Mouse (Mus musculus) heart, adult 9 months (tissue): ENCODE results near the gene Socs7.
"Not testable (repeated sequence)": the region's sequence is repeated elsewhere in the genome, so short reads cannot be mapped to it uniquely, and the experiment has no call there.

Experiments
- DNase-seq, 2 experiments: peaks; one replicate each; pipeline ENCODE4 v3.0.0; 2022; ENCODE audit warnings: low spot score in 2 of 2

Gene Socs7

GRCm38 (mm10) chr11:97361948-97362648 is at the start of gene Socs7:
Socs7 (plus strand) TSS chr11:97362551.
- peak; percentile 92 to 93 for DNase-seq

DNA sequence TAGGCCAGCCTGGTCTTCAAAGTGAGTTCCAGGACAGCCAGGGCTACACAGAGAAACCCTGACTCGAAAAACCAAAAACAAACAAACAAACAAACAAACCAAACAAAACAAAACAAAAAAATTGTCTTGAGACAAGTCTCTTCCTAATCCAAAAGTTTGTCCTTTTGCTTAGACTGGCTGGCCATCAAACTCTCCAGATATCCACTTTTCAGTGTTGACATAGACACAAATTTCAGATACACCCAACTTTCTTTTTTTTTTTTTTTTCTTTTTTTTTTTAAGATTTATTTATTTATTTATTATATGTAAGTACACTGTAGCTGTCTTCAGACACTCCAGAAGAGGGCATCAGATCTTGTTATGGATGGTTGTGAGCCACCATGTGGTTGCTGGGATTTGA is 49.5 kb upstream of the Socs7 start:
- DNase-seq = not testable (repeated sequence)

DNA sequence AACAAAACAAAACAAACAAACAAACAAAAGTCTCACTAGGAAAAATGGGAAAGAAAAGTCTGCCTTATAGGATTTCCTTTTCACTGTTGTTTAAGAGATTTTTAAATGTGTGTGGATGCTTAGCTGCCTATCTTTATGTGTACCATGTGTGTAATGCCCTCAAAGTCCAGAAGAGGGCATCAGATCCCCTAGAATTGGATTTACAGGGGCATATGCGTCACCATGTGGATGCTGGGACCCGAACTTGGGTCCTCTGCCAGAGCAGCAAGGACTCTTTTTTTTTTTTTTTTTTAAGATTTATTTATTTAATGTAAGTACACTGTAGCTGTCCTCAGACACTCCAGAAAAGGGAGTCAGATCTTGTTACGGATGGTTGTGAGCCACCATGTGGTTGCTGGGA is 48.2 kb upstream of the Socs7 start:
- no peak for DNase-seq

GRCm38 (mm10) chr11:97314751-97315503 is 47.4 kb upstream of the Socs7 start:
- no peak for DNase-seq

- DNase-seq = peak; percentile 99 to 100
Measured at GRCm38 (mm10) chr11:97315504-97316503, 46.5 kb upstream of the Socs7 start, which contains the start of gene Mrpl45. Mrpl45 (plus strand) TSS chr11:97315716.

DNA sequence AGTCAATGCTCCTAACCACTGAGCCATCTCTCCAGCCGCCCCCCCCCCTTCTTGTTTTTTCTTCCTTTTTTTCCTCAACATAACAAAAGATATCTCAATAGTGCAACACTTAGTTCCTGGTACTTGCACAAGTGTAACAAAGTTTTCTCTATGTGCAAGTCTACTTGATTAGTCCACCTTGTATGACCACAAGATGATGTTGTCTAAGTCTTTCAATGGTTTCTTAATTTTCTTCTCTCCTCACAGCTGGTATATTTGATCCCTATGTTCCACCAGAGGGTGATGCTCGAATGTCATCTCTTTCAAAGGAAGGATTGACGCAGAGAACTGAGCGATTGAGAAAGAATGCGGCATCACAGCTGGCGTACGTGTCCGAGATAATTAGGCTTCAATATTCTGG is 41.2 kb upstream of the Socs7 start:
- DNase-seq = no peak

DNA sequence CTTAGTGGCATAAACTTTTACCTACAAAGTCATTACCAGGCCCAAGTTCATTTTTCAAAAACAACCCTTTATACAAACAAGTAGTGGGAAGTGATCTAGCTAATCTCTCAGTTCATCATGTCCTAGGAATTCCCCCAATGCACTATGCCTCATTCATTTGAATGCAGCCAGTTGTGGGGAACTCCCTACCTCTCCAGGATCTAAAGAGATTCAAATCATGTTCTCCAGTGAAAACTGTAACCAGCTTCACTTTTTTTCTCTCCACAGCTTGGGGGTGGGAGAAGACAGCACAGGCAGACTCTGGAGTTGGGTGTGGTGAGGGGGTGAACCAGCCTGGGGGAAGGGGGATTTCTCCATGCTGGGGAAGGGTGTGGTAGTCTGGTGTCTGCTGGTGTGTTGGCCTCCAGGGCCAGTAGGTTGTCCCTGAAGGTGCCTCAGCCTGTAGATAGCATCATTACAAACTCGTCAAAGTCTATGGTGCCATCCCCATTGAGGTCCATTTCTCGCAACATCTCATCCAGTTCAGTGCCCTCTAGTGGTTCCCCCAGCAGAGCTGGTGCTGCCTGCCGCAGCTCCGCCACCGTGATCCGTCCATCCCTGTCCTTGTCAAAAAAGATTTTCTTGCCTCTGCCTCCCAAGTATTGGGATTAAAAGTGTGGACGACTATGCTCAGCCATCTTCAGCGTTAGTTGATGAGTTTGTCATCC is 40.3 kb upstream of the Socs7 start:
- DNase-seq = not testable (repeated sequence)

GRCm38 (mm10) chr11:97325224-97325623 is 37.1 kb upstream of the Socs7 start:
- no peak for DNase-seq

DNA sequence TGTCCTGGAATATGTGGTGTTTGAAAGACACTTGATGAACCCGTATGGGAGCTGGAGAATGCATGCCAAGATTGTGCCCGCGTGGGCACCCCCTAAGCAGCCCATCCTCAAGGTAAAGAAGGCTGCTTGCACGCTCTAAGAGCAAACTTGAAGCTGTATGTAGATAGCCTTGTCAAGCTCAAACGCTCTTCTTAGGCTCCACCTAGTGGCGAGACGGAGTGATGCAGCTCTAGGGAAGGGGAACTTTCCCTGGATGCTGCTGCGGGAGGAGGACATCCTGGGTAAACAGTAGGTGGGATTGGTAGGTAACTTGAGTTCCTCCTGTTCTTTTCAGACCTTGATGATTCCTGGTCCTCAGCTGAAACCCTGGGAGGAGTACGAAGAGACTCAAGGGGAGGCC is 34.2 kb upstream of the Socs7 start:
- DNase-seq = peak in 1 of 2 experiments; percentile 32

- no peak for DNase-seq
Measured at GRCm38 (mm10) chr11:97330315-97330714, 32.0 kb upstream of the Socs7 start.

- peak in 1 of 2 experiments; percentile 53 for DNase-seq
Measured at GRCm38 (mm10) chr11:97331231-97332190, 30.8 kb upstream of the Socs7 start.

DNA sequence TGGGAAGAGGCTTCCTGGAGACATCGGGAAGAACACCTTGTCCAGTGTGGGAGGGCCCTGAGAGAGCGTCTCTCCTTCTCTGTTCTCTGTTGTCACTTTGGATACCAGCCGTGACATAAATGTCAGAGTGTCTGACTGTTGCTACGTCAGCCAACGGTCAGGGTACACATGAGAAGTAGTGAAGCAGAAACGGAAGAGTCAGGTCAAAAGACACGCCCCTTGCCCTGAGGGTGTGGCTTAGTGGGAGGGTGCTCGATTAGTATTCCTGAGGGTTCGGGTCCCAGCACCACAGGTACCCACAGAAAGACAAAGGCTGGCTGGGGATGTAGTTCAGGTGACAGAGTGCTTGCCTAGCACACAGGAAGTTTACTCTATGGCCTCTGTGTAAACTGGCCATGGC is 29.3 kb upstream of the Socs7 start:
- DNase-seq = no peak

DNA sequence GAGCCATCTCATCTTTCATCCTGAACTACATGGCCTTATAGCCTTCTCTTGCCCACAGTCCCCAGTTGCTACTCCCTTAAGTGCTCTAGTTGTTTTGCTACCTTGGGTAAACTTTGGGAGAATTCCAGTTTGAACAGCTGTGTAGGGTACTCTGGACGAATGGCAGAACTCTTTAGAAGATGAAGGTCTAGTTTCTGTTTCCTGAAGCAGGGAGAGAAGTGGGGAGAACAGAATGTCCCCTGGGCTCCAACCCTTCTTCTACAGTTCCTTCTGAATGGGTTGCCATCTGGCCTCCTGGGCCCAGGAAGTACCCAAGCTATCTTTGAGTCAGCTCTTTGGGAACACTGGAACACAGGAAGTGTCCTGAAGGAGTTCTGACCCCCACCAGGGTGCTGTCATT is 28.5 kb upstream of the Socs7 start:
- no peak for DNase-seq

DNA sequence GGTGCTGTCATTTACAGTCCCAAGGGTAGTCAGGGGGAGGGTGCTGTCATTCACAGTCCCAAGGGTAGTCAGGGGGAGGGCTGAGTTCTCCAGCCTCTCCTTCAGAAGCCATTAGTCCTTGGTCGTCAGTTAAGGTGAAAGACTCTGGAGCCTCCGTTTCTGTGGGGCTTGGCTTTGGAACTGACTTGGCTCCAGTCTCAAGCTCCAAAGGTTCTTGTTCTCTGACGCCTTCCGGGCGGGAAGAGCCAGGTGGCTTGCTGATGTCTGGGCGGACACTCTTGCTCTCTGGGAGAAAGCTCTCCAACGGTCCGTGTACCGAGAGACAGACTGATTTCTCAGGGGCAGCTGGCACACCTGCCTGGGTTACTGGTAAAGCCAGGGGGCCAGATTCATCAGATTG is 28.0 kb upstream of the Socs7 start:
- DNase-seq = no peak

GRCm38 (mm10) chr11:97336238-97336637 is 26.1 kb upstream of the Socs7 start:
- no peak for DNase-seq

DNA sequence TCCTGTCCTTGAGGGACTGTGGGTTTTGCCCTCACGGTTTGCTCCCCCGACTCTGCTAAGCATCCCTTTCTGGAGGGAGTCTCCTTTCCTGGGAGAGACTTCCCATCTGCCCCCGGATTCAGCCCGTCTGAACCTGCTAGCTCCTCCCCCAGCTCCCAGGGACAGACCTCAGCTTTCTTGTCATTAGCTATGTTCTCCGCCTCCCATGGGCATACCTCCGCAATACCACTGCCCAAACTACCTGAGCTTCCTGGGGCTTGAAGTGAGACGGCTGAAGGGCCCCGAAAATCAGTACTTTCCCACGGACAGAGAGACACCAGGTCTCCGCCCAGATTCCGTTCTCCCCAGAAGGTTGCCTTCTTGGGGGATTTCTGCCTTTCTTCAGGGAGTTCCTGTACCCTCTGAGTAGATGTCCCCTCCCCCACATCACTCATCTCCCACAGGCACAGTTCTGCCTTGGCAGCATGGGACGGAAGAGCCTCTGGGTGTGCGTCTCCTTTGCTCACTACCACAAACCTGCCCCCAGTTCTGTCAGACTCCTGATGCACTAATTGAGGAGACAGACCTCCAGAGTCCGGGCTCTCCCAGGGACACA is 25.5 kb upstream of the Socs7 start:
- DNase-seq = no peak

- DNase-seq = no peak
Measured at GRCm38 (mm10) chr11:97337363-97337762, 25.0 kb upstream of the Socs7 start.

DNA sequence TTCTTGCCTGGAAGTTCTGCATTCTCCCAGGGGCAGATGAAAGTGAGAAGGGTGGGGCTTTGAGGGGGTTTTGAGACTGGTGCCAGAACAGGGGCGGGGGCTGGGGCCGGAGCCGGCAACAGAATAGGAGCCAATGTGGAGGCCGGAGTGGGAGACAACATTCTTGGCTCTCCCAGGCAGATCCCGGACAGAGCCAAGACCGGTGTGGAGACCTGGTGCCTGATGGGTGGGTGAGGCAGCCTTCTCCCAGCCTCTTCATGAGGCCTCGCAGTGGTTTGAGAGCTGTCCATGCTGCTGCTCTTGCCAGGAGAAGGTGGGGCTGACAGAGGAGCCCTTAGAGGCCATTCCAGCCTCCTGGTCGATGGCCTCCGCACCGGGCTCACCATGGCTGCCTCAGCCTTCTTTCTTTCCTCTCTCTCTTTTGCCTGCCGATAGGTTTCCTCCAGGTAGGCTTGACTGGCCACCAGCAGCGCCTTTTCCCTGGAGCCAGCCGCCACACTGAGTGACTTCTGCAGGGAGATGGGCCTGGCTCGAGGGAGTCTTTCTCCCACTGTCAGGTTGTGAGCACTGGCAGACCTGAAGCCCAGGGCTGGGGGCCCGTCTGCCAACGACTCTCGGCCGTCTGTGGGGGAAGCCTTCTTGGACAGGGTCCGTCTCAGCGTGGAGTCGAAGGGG is 23.9 kb upstream of the Socs7 start:
- DNase-seq = no peak

DNA sequence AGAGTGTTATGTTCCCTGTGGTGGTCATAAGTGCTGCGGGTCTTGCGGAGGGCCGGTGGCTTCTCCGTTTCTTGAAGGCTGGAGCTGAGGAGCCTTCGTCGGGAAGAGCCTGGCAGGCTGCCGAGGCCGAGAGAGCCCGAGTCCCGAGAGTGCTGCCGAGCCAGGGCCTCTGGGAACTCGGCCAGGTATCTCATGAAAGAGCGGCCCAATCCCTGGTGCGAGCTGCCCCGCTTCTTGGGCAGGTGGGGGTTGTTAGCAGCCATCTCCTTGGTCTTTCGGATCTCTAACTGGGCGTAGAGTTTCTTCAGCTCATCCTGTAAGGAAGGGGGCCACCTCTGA is 23.4 kb upstream of the Socs7 start:
- peak; percentile 34 to 61 for DNase-seq
